Mouse (Mus musculus): ENCODE data around the gene Rnf141. TPM values are rescaled to one million over a fixed set of nuclear protein-coding genes. Genes with fewer than 3 reads are reported as not detected.
A peak's percentile ranks its signal among the peaks of the same experiment; 100 is the strongest.

The Rnf141 gene
- polyA plus RNA-seq, 1 experiment from 2014 or later, result 31.6 TPM

- no peak overlapping the region for H3K4me3 ChIP-seq (ENCODE audit: low read depth, low read length)
- 30% methylated on average over 2 of the region's 2 CpGs for WGBS
- ATAC-seq (peak; percentile 52), DNase-seq (ENCODE audit: low spot score) (peak; percentile 54)
- H3K27ac ChIP-seq (ENCODE audit: low read length), result no peak overlapping the region
- no peaks in the 10 kb centered on the region for H3K4me1 ChIP-seq (ENCODE audit: insufficient read depth, low read depth, low read length)
- H3K9me3 ChIP-seq (ENCODE audit: low read length), result no peaks in the 10 kb centered on the region
- no peak overlapping the region for H3K4me2 ChIP-seq (replicated peaks; ENCODE audit: low read depth, low read length)
- TF ChIP-seq CTCF (IDR thresholded peaks at IDR 0.05) (no peak), EP300 (IDR thresholded peaks at IDR 0.05) (no peak)
- H3K36me3 ChIP-seq (ENCODE audit: insufficient read depth, low read length), result no peaks in the 10 kb centered on the region
- no peak overlapping the region for H3K9ac ChIP-seq (replicated peaks; ENCODE audit: low read depth)
- no peaks in the 10 kb centered on the region for H3K27me3 ChIP-seq (replicated peaks; ENCODE audit: insufficient read depth, low read length)
These were observed 87.8 kb downstream of the Rnf141 start for GRCm38 (mm10) chr7:110756440-110756839.

GRCm38 (mm10) chr7:110753926-110754330, 90.3 kb downstream of the Rnf141 start:
- no peak for DNase-seq (ENCODE audit: low spot score)
- TF ChIP-seq EP300 (IDR thresholded peaks at IDR 0.05), result no peak
- TF ChIP-seq CTCF (IDR thresholded peaks at IDR 0.05), result no peak
- no peak overlapping the region for H3K4me2 ChIP-seq (replicated peaks; ENCODE audit: low read depth, low read length)
- H3K27me3 ChIP-seq (replicated peaks; ENCODE audit: insufficient read depth, low read length), result no peaks in the 10 kb centered on the region
- no peak overlapping the region for H3K9ac ChIP-seq (replicated peaks; ENCODE audit: low read depth)
- ATAC-seq, result no peak
- WGBS, result 40% methylated on average over 5 of the region's 5 CpGs
- H3K9me3 ChIP-seq (ENCODE audit: low read length), result no peaks in the 10 kb centered on the region
- no peak overlapping the region for H3K4me3 ChIP-seq (ENCODE audit: low read depth, low read length)
- H3K27ac ChIP-seq (ENCODE audit: low read length), result no peak overlapping the region
- no peaks in the 10 kb centered on the region for H3K36me3 ChIP-seq (ENCODE audit: insufficient read depth, low read length)
- H3K4me1 ChIP-seq (ENCODE audit: insufficient read depth, low read depth, low read length), result no peaks in the 10 kb centered on the region

- Histone ChIP-seq H3K9ac (replicated peaks; ENCODE audit: low read depth) (no peak overlapping the region), H3K4me1 (ENCODE audit: insufficient read depth, low read depth, low read length) (no peaks in the 10 kb centered on the region), H3K4me2 (replicated peaks; ENCODE audit: low read depth, low read length) (no peak overlapping the region), H3K36me3 (ENCODE audit: insufficient read depth, low read length) (no peaks in the 10 kb centered on the region), H3K27me3 (replicated peaks; ENCODE audit: insufficient read depth, low read length) (no peaks in the 10 kb centered on the region), H3K4me3 (ENCODE audit: low read depth, low read length) (no peak overlapping the region), H3K27ac (ENCODE audit: low read length) (no peak overlapping the region), H3K9me3 (ENCODE audit: low read length) (no peaks in the 10 kb centered on the region)
- WGBS, result 89% methylated on average over 1 of the region's 1 CpGs
- no peak for ATAC-seq
- no peak for DNase-seq (ENCODE audit: low spot score)
- TF ChIP-seq EP300 (IDR thresholded peaks at IDR 0.05) (no peak), CTCF (IDR thresholded peaks at IDR 0.05) (no peak)
These were observed 90.9 kb downstream of the Rnf141 start for GRCm38 (mm10) chr7:110753310-110753709.

- TF ChIP-seq EP300 (IDR thresholded peaks at IDR 0.05) (no peak), CTCF (IDR thresholded peaks at IDR 0.05) (no peak)
- Histone ChIP-seq H3K36me3 (ENCODE audit: insufficient read depth, low read length) (no peaks in the 10 kb centered on the region), H3K27me3 (replicated peaks; ENCODE audit: insufficient read depth, low read length) (no peaks in the 10 kb centered on the region), H3K4me1 (ENCODE audit: insufficient read depth, low read depth, low read length) (no peaks in the 10 kb centered on the region), H3K4me2 (replicated peaks; ENCODE audit: low read depth, low read length) (no peak overlapping the region), H3K9me3 (ENCODE audit: low read length) (no peaks in the 10 kb centered on the region), H3K27ac (ENCODE audit: low read length) (no peak overlapping the region), H3K9ac (replicated peaks; ENCODE audit: low read depth) (no peak overlapping the region), H3K4me3 (ENCODE audit: low read depth, low read length) (no peak overlapping the region)
- ATAC-seq (no peak), DNase-seq (ENCODE audit: low spot score) (no peak)
- 87% methylated on average over 1 of the region's 1 CpGs for WGBS
These were observed 92.6 kb downstream of the Rnf141 start for GRCm38 (mm10) chr7:110751634-110752033.

GRCm38 (mm10) chr7:110750834-110751233, 93.4 kb downstream of the Rnf141 start:
- 37% methylated on average over 4 of the region's 4 CpGs for WGBS
- Histone ChIP-seq H3K4me3 (ENCODE audit: low read depth, low read length) (no peak overlapping the region), H3K9me3 (ENCODE audit: low read length) (no peaks in the 10 kb centered on the region), H3K4me2 (replicated peaks; ENCODE audit: low read depth, low read length) (no peak overlapping the region), H3K27ac (ENCODE audit: low read length) (no peak overlapping the region), H3K36me3 (ENCODE audit: insufficient read depth, low read length) (no peaks in the 10 kb centered on the region), H3K9ac (replicated peaks; ENCODE audit: low read depth) (no peak overlapping the region), H3K27me3 (replicated peaks; ENCODE audit: insufficient read depth, low read length) (no peaks in the 10 kb centered on the region), H3K4me1 (ENCODE audit: insufficient read depth, low read depth, low read length) (no peaks in the 10 kb centered on the region)
- ATAC-seq (no peak), DNase-seq (ENCODE audit: low spot score) (no peak)
- TF ChIP-seq EP300 (IDR thresholded peaks at IDR 0.05) (no peak), CTCF (IDR thresholded peaks at IDR 0.05) (no peak)

Small RNA genes within 50 kb of the gene (microRNA-seq; reads per million reads assigned to microRNA genes)
- gene Gm47282, result not detected

Other genes starting within 250 kb of the Rnf141 start
- 23.3 and 25.7 TPM in 2 replicates for gene Sbf2, start 229.5 kb downstream of the Rnf141 start, polyA plus RNA-seq (2015; fragmentation: Nextera tagmentation; extraction: Ambion mirVana)
- gene Adm, start 216.8 kb downstream of the Rnf141 start, polyA plus RNA-seq (2015; fragmentation: Nextera tagmentation; extraction: Ambion mirVana), result 4.8 and 7.8 TPM in 2 replicates
- gene Ampd3, start 76.3 kb downstream of the Rnf141 start, polyA plus RNA-seq (2015; fragmentation: Nextera tagmentation; extraction: Ambion mirVana), result 5.0 and 5.2 TPM in 2 replicates
- 226 and 360 TPM in 2 replicates for gene Lyve1, start 18.8 kb upstream of the Rnf141 start, polyA plus RNA-seq (2015; fragmentation: Nextera tagmentation; extraction: Ambion mirVana)
- gene Mrvi1, start 138.0 kb upstream of the Rnf141 start, polyA plus RNA-seq (2015; fragmentation: Nextera tagmentation; extraction: Ambion mirVana), result 1.8 and 2.3 TPM in 2 replicates
- 33.8 and 42.0 TPM in 2 replicates for gene Ctr9, start 184.5 kb upstream of the Rnf141 start, polyA plus RNA-seq (2015; fragmentation: Nextera tagmentation; extraction: Ambion mirVana)
- 325 and 363 TPM in 2 replicates for gene Eif4g2, start 238.6 kb upstream of the Rnf141 start, polyA plus RNA-seq (2015; fragmentation: Nextera tagmentation; extraction: Ambion mirVana)